Mouse (Mus musculus) neutrophil, adult 83 days (primary cell): ENCODE results near the gene Mamdc4. TPM values are rescaled to one million over a fixed set of nuclear protein-coding genes. Genes with fewer than 3 reads are reported as not detected.

Experiments
- total RNA-seq, 2 experiments: library from RNA; stranded (reverse); gene quantifications; one replicate each; pipeline ENCODE4 v1.2.4; 2023

Mamdc4 gene
- total RNA-seq, result under 1 TPM; 0.51 to 0.99 TPM

DNA sequence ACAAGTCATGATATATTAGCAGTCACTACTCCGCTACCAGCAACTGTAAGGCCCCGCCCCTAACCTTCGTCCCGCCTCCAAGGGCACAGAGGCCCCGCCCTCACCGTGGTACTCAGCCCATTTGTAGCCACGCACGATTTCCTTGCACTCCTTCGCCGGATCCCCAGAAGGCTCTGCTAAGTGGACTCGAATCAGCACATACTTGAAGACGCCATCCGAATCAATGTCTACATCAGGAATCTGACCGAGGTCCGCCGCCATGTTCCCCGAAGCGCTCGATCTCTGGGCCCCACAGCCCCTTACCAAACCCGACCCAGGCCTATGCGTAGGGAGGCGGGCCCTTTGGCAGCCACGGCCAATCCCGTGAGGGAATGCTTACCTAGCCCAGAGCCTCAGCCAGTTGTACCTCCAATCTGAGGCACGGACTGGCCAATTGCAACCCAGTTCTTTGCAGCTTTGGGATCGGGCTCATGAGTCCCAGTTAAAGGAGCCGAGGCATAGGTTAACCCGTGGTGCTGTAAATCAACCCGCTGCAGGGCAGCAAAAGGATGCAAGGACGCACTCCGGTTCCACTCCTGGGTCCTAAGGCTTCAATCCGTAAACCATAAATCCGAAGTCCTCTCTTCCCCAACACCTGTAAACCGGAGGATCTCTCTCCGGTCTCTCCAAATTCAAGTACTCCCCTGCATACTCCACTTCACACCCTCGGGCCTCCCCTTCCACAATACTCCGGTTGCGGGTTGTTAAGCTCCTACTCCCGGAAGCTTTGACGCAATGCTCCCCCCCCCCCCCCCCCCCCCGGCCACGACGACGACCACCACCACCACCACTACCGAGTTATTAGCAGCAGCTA, at the start of gene Mamdc4, which contains the start of gene Phpt1:
TSS of gene Mamdc4 (minus strand) at position 267 of the 853 bp plus-strand sequence.
TSS of gene Phpt1 (minus strand) at position 646 of the 853 bp plus-strand sequence.

DNA sequence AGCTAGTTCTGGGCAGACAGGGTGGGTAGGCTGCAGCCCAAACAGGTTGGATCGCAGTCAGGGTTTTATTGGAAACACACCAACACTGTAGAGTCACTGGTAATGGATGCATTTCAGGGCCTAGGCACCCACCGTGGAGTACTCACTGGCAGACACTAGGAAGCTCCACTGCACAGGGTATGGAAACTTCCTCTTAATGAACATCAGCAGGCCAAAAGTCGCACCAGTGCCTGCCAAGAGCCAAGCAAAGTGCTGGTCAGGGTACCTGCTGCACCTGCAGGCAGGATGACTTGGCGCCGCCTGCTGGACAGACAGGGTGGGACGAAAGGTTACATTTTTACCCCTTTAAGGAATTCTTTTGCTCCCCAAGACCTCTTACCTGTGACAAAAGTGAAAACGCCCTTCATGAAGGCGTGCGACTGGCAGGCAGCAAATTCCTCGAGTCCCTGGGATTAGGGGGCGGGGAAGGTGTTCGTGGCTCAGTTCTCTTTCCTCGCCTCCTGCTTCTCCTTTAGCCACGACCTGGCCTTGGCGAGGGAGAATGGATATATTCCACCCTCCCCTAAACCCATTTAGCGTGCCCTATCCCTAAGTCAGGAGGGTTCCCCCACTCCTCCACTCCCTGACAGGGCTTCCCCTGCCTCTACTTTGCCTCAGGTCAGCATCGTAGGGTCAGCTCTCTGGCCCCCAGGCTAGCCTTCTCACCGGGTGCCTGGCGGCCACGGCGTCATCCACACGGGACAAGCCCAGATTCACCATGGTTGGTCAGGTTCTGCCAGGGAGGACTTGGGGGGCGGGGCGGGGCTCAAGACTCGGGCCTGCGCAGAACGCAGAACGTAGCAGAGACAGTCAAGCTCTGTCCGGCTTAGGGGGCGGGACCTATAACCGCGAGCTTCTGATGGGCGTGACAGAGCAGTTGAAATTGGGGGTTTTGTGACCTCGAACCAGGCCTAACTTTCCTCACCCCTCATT, 46.9 kb upstream of the Mamdc4 start, which contains the start of gene Tmem141:
TSS of gene Tmem141 (minus strand) at position 777 of the 972 bp plus-strand sequence.

DNA sequence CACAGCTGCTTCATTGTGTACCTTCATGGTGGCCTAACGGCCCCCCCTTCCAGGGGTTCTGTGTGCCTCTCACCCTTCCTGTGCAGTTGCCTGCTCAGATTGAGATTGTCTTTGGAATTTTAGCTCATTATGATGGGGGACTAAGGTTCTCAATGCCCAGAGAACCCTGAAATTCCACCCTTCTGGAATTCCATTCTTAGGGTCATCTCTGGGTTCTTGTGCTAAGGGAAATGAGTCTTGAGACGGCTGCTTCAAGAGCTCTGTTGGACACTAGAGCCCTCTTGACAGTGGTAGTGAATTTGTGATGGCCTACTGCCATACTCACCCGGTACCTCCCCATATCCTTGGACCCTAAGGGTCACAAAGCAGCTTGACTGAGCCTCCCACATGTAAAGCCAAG, 42.9 kb upstream of the Mamdc4 start, which contains the start of gene Ccdc183:
TSS of gene Ccdc183 (minus strand) at position 101 of the 400 bp plus-strand sequence.

DNA sequence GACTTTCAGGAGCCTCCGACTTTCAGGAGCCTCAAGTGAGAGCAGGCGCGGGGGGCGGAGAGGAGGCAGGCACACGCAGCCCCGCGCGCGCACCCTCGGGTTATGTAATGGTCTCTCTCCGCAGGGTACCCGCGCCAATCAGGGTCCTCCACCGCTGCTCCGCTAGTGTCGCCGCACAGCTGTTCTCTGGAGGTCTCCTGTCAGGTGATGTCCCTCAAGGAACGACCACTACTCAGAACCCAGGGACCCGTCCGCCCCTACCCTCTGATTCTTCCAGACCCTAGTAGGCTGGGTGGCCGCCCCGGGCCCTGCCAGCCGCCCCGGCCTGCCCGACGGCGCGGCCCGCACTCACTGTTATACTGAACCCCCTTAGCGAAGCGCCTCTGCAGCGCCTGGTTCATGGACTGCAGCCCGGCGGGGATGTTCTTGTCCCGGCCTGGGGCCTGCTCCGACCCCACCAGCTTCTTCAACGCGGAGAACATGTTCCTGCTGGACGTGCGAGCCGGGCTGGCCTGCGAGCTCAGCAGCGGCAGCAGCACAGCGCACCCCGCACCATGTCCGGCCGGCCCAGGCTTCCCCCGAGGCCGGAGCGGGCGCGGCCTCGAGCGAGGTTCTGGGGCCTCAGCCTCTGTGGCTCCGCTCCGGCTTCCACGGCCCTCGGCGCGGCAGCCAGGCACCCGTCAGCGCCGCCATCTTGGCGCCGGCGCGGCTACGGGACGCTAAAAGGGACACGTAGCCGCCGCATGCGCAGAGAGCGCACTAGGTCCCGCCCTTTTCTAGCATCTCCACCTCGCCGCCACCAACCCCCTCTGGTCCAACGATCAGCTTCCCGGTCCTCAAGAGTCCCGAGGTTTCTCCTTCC, 33.3 kb upstream of the Mamdc4 start, which contains the start of gene Rabl6:
TSS of gene Rabl6 (minus strand) at position 761 of the 862 bp plus-strand sequence.

DNA sequence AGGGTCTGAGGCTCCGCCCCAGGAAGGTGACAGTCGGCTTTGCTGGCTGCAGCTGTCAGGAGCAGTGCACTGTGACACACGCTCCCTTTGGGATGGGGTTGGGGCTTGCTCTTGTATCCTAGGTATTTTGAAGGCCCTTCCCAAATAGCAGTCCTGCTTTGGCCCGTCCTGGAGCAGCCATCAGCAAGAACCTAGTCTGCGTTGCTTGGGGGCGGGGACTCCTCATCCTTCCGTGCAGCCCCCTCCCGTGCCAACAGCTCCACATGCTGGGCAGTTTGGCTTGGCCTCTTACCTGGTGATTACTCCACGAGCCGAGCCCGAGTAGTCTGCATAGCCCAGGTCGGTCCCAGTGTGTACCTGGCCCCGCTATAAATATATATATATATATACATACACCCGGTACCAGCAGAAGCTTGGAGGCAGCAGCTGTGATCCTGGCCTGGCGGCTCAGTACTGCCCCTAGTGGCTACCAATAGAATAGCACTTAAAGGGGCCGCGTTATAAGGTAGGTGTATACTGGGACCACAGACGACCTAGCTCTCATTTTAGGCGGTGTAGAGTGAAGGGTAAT, 6.7 kb upstream of the Mamdc4 start, which contains the start of gene Ajm1:
TSS of gene Ajm1 (minus strand) at position 464 of the 571 bp plus-strand sequence.

DNA sequence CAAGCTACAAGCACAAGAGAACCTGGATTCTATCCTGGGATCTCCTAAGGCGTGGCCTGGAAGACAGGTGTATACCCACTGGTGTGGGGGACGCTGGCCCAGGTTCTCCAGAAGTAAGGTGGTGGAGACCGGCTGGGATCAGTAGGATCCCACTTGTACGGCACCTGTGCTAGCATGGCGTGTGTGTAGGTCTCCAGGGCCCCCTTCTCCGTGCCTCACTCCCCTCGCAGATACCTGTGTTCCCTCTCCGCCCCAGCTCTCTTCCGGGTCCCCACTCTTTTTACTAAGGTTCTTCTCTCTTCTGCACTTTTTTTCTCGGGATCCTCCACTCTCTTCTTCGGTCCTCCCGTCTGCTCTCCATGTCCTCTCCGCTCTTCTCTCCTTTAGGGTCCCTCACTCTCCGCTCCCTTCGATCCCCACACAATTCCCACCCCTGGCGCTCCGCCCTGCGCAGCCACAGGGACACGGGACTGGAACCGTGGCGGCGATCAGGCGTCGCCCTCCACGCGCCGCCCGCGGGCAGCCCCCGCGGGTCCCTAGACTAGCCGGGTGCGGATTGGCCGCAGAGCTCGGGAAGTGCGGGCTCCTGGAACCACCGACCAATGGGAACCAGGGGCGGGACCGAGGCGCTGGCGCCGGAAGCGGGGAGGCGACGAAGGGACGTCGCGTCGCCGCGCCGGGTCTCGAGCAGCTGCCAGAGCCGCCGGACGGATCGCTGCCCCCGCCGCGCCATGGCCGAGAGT, 17.3 kb downstream of the Mamdc4 start, which contains the start of gene Edf1:
TSS of gene Edf1 (plus strand) at position 627 of the 743 bp plus-strand sequence.

DNA sequence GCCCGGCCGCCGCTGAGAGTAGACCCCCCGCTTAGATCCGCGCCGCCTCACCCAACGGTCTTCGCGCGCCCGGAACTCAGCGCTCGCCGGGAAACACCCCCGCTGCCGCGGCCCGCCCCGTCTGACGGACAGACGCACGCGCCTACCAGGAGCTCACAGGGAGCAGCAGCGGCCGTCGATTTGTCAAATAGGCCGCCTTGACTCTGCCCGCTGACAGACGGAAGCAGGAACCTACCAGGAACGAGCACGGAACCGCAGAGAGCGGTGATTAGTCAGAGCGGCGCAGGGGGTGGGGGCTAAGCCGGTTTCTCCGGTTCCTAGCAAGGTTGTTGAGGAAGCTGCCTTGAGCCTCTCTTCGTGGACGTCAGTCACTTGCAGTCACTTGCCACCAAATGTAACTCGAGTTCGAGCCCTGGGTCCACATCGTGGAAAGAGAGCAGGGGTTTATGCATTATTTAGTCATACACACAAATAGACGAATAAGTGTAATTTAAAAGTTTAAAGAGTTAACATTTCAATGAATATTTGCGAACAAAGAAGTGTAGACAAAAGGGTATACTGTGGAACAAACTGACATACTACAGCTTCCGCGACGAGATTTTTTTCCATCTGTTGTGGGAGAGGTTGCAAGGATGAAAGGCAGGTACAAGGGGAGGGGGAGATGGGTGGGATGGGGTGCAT, 27.7 kb downstream of the Mamdc4 start, which contains the start of gene Traf2:
TSS of gene Traf2 (minus strand) at position 130 of the 681 bp plus-strand sequence.

Other genes starting within 250 kb of the Mamdc4 start
- 10 to 100 TPM; 35.1 to 42.7 TPM for gene Man1b1, start 242.5 kb downstream of the Mamdc4 start, total RNA-seq
- gene Dpp7, start 218.5 kb downstream of the Mamdc4 start, total RNA-seq, result 10 to 100 TPM; 13.4 to 14.6 TPM
- gene Uap1l1, start 209.2 kb downstream of the Mamdc4 start, total RNA-seq, result 10 to 100 TPM; 24.1 to 29.2 TPM
- gene Sapcd2, start 202.5 kb downstream of the Mamdc4 start, total RNA-seq, result 10 to 100 TPM in 1 of 2 experiments, 1 to 10 TPM in 1; 9.8 to 12.2 TPM
- not detected for gene Entpd2, start 179.0 kb downstream of the Mamdc4 start, total RNA-seq
- gene Npdc1, start 175.5 kb downstream of the Mamdc4 start, total RNA-seq, result 1 to 10 TPM in 1 of 2 experiments, not detected in 1; 1.0 TPM
- 10 to 100 TPM; 20.7 to 24.1 TPM for gene Fut7, start 151.6 kb downstream of the Mamdc4 start, total RNA-seq
- gene Abca2, start 146.1 kb downstream of the Mamdc4 start, total RNA-seq, result 10 to 100 TPM; 21.7 to 22.3 TPM
- gene Clic3, start 118.0 kb downstream of the Mamdc4 start, total RNA-seq, result not detected
- 10 to 100 TPM; 47.2 to 49.2 TPM for gene Paxx, start 113.8 kb downstream of the Mamdc4 start, total RNA-seq
- gene Ptgds, start 104.8 kb downstream of the Mamdc4 start, total RNA-seq, result not detected
- gene Lcn12, start 80.9 kb downstream of the Mamdc4 start, total RNA-seq, result not detected
- gene Fbxw5, start 74.1 kb downstream of the Mamdc4 start, total RNA-seq, result 10 to 100 TPM; 25.2 to 34.4 TPM
- gene C8g, start 73.1 kb downstream of the Mamdc4 start, total RNA-seq, result under 1 TPM in 1 of 2 experiments, not detected in 1; 0.95 TPM
- 10 to 100 TPM; 21.7 to 24.5 TPM for gene Traf2, start 27.9 kb downstream of the Mamdc4 start, total RNA-seq
- 100 to 1,000 TPM in 1 of 2 experiments, 10 to 100 TPM in 1; 97.5 to 101 TPM for gene Edf1, start 17.0 kb downstream of the Mamdc4 start, total RNA-seq
- gene Phpt1, start 379 bp upstream of the Mamdc4 start, total RNA-seq, result 1 to 10 TPM; 8.1 to 8.8 TPM
- gene Ajm1, start 6.9 kb upstream of the Mamdc4 start, total RNA-seq, result not detected
- 10 to 100 TPM; 34.0 to 41.8 TPM for gene Rabl6, start 33.7 kb upstream of the Mamdc4 start, total RNA-seq
- not detected for gene Ccdc183, start 42.8 kb upstream of the Mamdc4 start, total RNA-seq
- 1 to 10 TPM; 5.3 to 5.9 TPM for gene Tmem141, start 47.2 kb upstream of the Mamdc4 start, total RNA-seq
- gene Fcna, start 53.2 kb upstream of the Mamdc4 start, total RNA-seq, result 1 to 10 TPM in 1 of 2 experiments, under 1 TPM in 1; 0.79 to 1.7 TPM
- gene Lcn8, start 78.3 kb upstream of the Mamdc4 start, total RNA-seq, result not detected
- gene Lcn5, start 83.1 kb upstream of the Mamdc4 start, total RNA-seq, result not detected
- not detected for gene Lcn6, start 101.9 kb upstream of the Mamdc4 start, total RNA-seq
- not detected for gene Lcn10, start 107.9 kb upstream of the Mamdc4 start, total RNA-seq
- gene Obp2a, start 125.2 kb upstream of the Mamdc4 start, total RNA-seq, result not detected
- 1 to 10 TPM; 3.2 to 6.8 TPM for gene Bmyc, start 131.9 kb upstream of the Mamdc4 start, total RNA-seq
- gene Obp2b, start 162.2 kb upstream of the Mamdc4 start, total RNA-seq, result not detected
- gene Lcn3, start 190.7 kb upstream of the Mamdc4 start, total RNA-seq, result not detected
- gene Lcn11, start 202.2 kb upstream of the Mamdc4 start, total RNA-seq, result not detected
- gene Gm13539, start 207.4 kb upstream of the Mamdc4 start, total RNA-seq, result not detected
- not detected for gene Glt6d1, start 241.0 kb upstream of the Mamdc4 start, total RNA-seq
- gene Lcn9, start 248.3 kb upstream of the Mamdc4 start, total RNA-seq, result not detected